Mouse (Mus musculus) retina, postnatal 1 day (tissue): ENCODE data around the gene Synrg.

ENCODE experiments used
- DNase-seq: peaks from one replicate; pipeline ENCODE4 v3.0.0-alpha.2; 2012

The Synrg gene

GRCm38 (mm10) chr11:84042808-84043762 lies 78.9 kb downstream of the Synrg start:
- peak; percentile 98 for DNase-seq

- peak; percentile 13 for DNase-seq
Measured at GRCm38 (mm10) chr11:84044988-84045387, 80.8 kb downstream of the Synrg start.

GRCm38 (mm10) chr11:84047270-84047669 lies 83.0 kb downstream of the Synrg start:
- no peak for DNase-seq

GRCm38 (mm10) chr11:84048411-84048810 lies 84.2 kb downstream of the Synrg start:
- DNase-seq: peak; percentile 53

GRCm38 (mm10) chr11:84053055-84053454 lies 88.8 kb downstream of the Synrg start:
- no peak for DNase-seq

- DNase-seq: peak; percentile 40
Measured at GRCm38 (mm10) chr11:84053524-84054163, 89.4 kb downstream of the Synrg start.

GRCm38 (mm10) chr11:84057418-84057817 lies 93.2 kb downstream of the Synrg start:
- no peak for DNase-seq

- DNase-seq: no peak
Measured at GRCm38 (mm10) chr11:84059784-84060183, 95.6 kb downstream of the Synrg start.

- peak; percentile 60 for DNase-seq
Measured at GRCm38 (mm10) chr11:84060635-84061034, 96.4 kb downstream of the Synrg start.

GRCm38 (mm10) chr11:84061881-84062280 lies 97.7 kb downstream of the Synrg start:
- DNase-seq: no peak

GRCm38 (mm10) chr11:84062805-84063204 lies 98.6 kb downstream of the Synrg start:
- DNase-seq: no peak

- no peak for DNase-seq
Measured at GRCm38 (mm10) chr11:84063631-84064209, 99.5 kb downstream of the Synrg start.

- DNase-seq: peak; percentile 50
Measured at GRCm38 (mm10) chr11:84066071-84066481, 101.8 kb downstream of the Synrg start.

GRCm38 (mm10) chr11:84066927-84067645 lies 102.9 kb downstream of the Synrg start:
- peak; percentile 31 for DNase-seq

GRCm38 (mm10) chr11:84067720-84068190 lies 103.5 kb downstream of the Synrg start:
- DNase-seq: no peak

GRCm38 (mm10) chr11:84068191-84069033 lies 104.2 kb downstream of the Synrg start:
- DNase-seq: peak; percentile 77

GRCm38 (mm10) chr11:84069034-84069370 lies 104.8 kb downstream of the Synrg start, which contains the start of gene Dusp14:
Gene Dusp14 (minus strand): TSS chr11:84069261.
- no peak for DNase-seq

GRCm38 (mm10) chr11:84072904-84073651 lies 108.8 kb downstream of the Synrg start:
- no peak for DNase-seq

GRCm38 (mm10) chr11:84073816-84074764 lies 109.9 kb downstream of the Synrg start:
- no peak for DNase-seq

GRCm38 (mm10) chr11:84077008-84077407 lies 112.8 kb downstream of the Synrg start:
- DNase-seq: no peak
